Mouse (Mus musculus): ENCODE measurements at regions not wholly inside any gene's neighbourhood (a gene's known extent, or its start where the extent isn't known, plus 50 kb on each side); places are given as distances from the start of the nearest gene placed in this dataset.
A peak's percentile ranks its signal among the peaks of the same experiment; 100 is the strongest.

- no peak for ATAC-seq (replicated peaks; ENCODE audit: poor library complexity, severe bottlenecking)
Measured at GRCm38 (mm10) chr3:146337429-146337828, 67.0 kb upstream of the Ssx2ip start.

- ATAC-seq (replicated peaks; ENCODE audit: poor library complexity, severe bottlenecking) = peak; percentile 63
Measured at GRCm38 (mm10) chr3:146337861-146338281, 66.6 kb upstream of the Ssx2ip start.

GRCm38 (mm10) chr3:146338445-146338844, 66.0 kb upstream of the Ssx2ip start:
- ATAC-seq (replicated peaks; ENCODE audit: poor library complexity, severe bottlenecking) = no peak

GRCm38 (mm10) chr3:146340316-146341055, 64.0 kb upstream of the Ssx2ip start:
- no peak for ATAC-seq (replicated peaks; ENCODE audit: poor library complexity, severe bottlenecking)

- ATAC-seq (replicated peaks; ENCODE audit: poor library complexity, severe bottlenecking) = no peak
Measured at GRCm38 (mm10) chr3:146341652-146342340, 62.6 kb upstream of the Ssx2ip start.

- no peak for ATAC-seq (replicated peaks; ENCODE audit: poor library complexity, severe bottlenecking)
Measured at GRCm38 (mm10) chr3:146342727-146343126, 61.7 kb upstream of the Ssx2ip start.

GRCm38 (mm10) chr3:146343649-146344401, 60.6 kb upstream of the Ssx2ip start:
- peak; percentile 74 for ATAC-seq (replicated peaks; ENCODE audit: poor library complexity, severe bottlenecking)

GRCm38 (mm10) chr3:146344402-146345025, 59.9 kb upstream of the Ssx2ip start:
- ATAC-seq (replicated peaks; ENCODE audit: poor library complexity, severe bottlenecking) = no peak

- ATAC-seq (replicated peaks; ENCODE audit: poor library complexity, severe bottlenecking) = peak; percentile 91
Measured at GRCm38 (mm10) chr3:146345308-146345780, 59.1 kb upstream of the Ssx2ip start.

GRCm38 (mm10) chr3:146345946-146346345, 58.5 kb upstream of the Ssx2ip start:
- no peak for ATAC-seq (replicated peaks; ENCODE audit: poor library complexity, severe bottlenecking)

- ATAC-seq (replicated peaks; ENCODE audit: poor library complexity, severe bottlenecking) = no peak
Measured at GRCm38 (mm10) chr3:146347311-146347710, 57.1 kb upstream of the Ssx2ip start.

GRCm38 (mm10) chr3:146348921-146349320, 55.5 kb upstream of the Ssx2ip start:
- no peak for ATAC-seq (replicated peaks; ENCODE audit: poor library complexity, severe bottlenecking)

GRCm38 (mm10) chr3:146349393-146349792, 55.0 kb upstream of the Ssx2ip start:
- ATAC-seq (replicated peaks; ENCODE audit: poor library complexity, severe bottlenecking) = no peak

- no peak for ATAC-seq (replicated peaks; ENCODE audit: poor library complexity, severe bottlenecking)
Measured at GRCm38 (mm10) chr3:146350126-146350525, 54.3 kb upstream of the Ssx2ip start.

- no peak for ATAC-seq (replicated peaks; ENCODE audit: poor library complexity, severe bottlenecking)
Measured at GRCm38 (mm10) chr3:146351468-146351867, 53.0 kb upstream of the Ssx2ip start.

GRCm38 (mm10) chr3:146352187-146352586, 52.3 kb upstream of the Ssx2ip start:
- peak; percentile 98 for ATAC-seq (replicated peaks; ENCODE audit: poor library complexity, severe bottlenecking)

GRCm38 (mm10) chr3:146353961-146354360, 50.5 kb upstream of the Ssx2ip start:
- ATAC-seq (replicated peaks; ENCODE audit: poor library complexity, severe bottlenecking) = no peak

Data from granulocyte monocyte progenitor cell, adult 5-6 weeks (primary cell).